ENCODE assay signal across 40 mouse cellular contexts in genomic region chr11:101926951-101927589, GRCm38 (mm10). TPM values are rescaled to one million over a fixed set of nuclear protein-coding genes. Genes with fewer than 3 reads are reported as not detected.
A peak's percentile ranks its signal among the peaks of the same experiment; 100 is the strongest.
DNase-seq lines count a peak whose midpoint lies in the region; ATAC-seq and TF ChIP-seq lines count a peak whose summit lies in the region.
"Had no signal": no experiment of that assay in that cellular context is flagged by ENCODE, and none has a peak within 500 bp of the region (broad histone marks: within the 10 kb centered on the region; RNA-seq: fewer than 3 reads in every experiment).

No protein-coding gene starts in this region.

- 79% methylated on average over 10 of the region's 10 CpGs for WGBS in liver, adult 2 months
- WGBS in liver, embryonic 11.5 days, result 82% methylated on average over 10 of the region's 10 CpGs
- WGBS in thymus, adult 2 months, result 94% methylated on average over 10 of the region's 10 CpGs

- H3K36me3 ChIP-seq in liver, adult 2 months (ENCODE audit: control insufficient read depth, insufficient read depth, low read length), result no peaks in the 10 kb centered on the region
- no peaks in the 10 kb centered on the region for H3K36me3 ChIP-seq in liver, embryonic 11.5 days (ENCODE audit: control insufficient read depth, insufficient read depth, low read length)
- H3K36me3 ChIP-seq in ES-E14 (ENCODE audit: control insufficient read depth, insufficient read depth, low read length, poor library complexity, severe bottlenecking), result no peaks in the 10 kb centered on the region
- no peaks in the 10 kb centered on the region for H3K36me3 ChIP-seq in thymus, adult 2 months (ENCODE audit: control insufficient read depth, insufficient read depth, low read length)
- H3K36me3 ChIP-seq: embryonic facial prominence, embryonic 12.5 days; G1E; heart, embryonic 13.5 days; hindbrain, embryonic 15.5 days had no signal

- no peaks in the 10 kb centered on the region for H3K27me3 ChIP-seq in liver, adult 2 months (ENCODE audit: control insufficient read depth, insufficient read depth, low read length)
- 0 out of 2 replicates have a peak, but pooled peaks cover 2% of the 10 kb centered on the region for H3K27me3 ChIP-seq in liver, embryonic 11.5 days (replicated peaks; ENCODE audit: control insufficient read depth, insufficient read depth, low read length)
- no peaks in the 10 kb centered on the region for H3K27me3 ChIP-seq in thymus, adult 2 months (ENCODE audit: control insufficient read depth, insufficient read depth, low read length)
- H3K27me3 ChIP-seq: heart, embryonic 13.5 days had no signal

- ATAC-seq in liver, embryonic 11.5 days (replicated peaks; ENCODE audit: low FRiP score), result no peak
- ATAC-seq: CD4-positive, CD25-positive, alpha-beta regulatory T cell, adult 4 months; forebrain, postnatal 0 days; inflammation-experienced regulatory T-cells, adult 6 months; Patski had no signal

- H3K4me1 ChIP-seq in liver, adult 2 months (ENCODE audit: control insufficient read depth, insufficient read depth, low read length), result peaks cover 5% of the 10 kb centered on the region
- H3K4me1 ChIP-seq in liver, embryonic 11.5 days (replicated peaks; ENCODE audit: control insufficient read depth, insufficient read depth, low read length), result peaks cover 5% of the 10 kb centered on the region
- peaks cover 1 to 29% of the 10 kb centered on the region in 2 experiments; a peak in 2 of 4 replicates for H3K4me1 ChIP-seq in ES-E14 (ENCODE audit: control insufficient read depth in 2 of 2, insufficient read depth in 2 of 2, low read length in 2 of 2, poor library complexity in 1 of 2)
- H3K4me1 ChIP-seq in thymus, adult 2 months (replicated peaks; ENCODE audit: control insufficient read depth, insufficient read depth, low read length), result no peaks in the 10 kb centered on the region
- H3K4me1 ChIP-seq: hindbrain, embryonic 15.5 days had no signal

- in situ Hi-C loops in ES-E14 (cut with MboI; ENCODE audit: low sequenced_read_pairs in 2 of 2, unreplicated experiment in 2 of 2), result no loop called here

- H3K79me2 ChIP-seq in liver, adult 2 months (ENCODE audit: control insufficient read depth, insufficient read depth, low read length), result no peaks in the 10 kb centered on the region

- H3K4me3 ChIP-seq in liver, adult 2 months (ENCODE audit: insufficient read depth, low read depth, low read length), result no peak overlapping the region
- H3K4me3 ChIP-seq in liver, embryonic 11.5 days (ENCODE audit: low read depth, low read length), result no peak overlapping the region
- H3K4me3 ChIP-seq in ES-E14 (ENCODE audit: insufficient read depth in 1 of 2, low read depth in 1 of 2, low read length in 2 of 2, poor library complexity in 1 of 2, severe bottlenecking in 1 of 2), result no peak overlapping the region
- H3K4me3 ChIP-seq in thymus, adult 2 months (ENCODE audit: control insufficient read depth, insufficient read depth, low read length), result no peak overlapping the region
- H3K4me3 ChIP-seq: embryonic facial prominence, embryonic 12.5 days; heart, adult 2 months; heart, embryonic 13.5 days; hindbrain, embryonic 15.5 days had no signal

- no peak for TF ChIP-seq POLR2A in liver, adult 2 months (IDR thresholded peaks at IDR 0.05; ENCODE audit: extremely low read depth, insufficient read depth, low read length)
- no peak for TF ChIP-seq POLR2A in thymus, adult 2 months (IDR thresholded peaks at IDR 0.05; ENCODE audit: control insufficient read depth, extremely low read depth, insufficient read depth, low read length, poor library complexity)

- H3K9me3 ChIP-seq in liver, embryonic 11.5 days (ENCODE audit: control insufficient read depth, low read length), result no peaks in the 10 kb centered on the region
- H3K9me3 ChIP-seq in ES-E14 (ENCODE audit: control insufficient read depth, insufficient read depth, low read depth, low read length), result no peaks in the 10 kb centered on the region
- H3K9me3 ChIP-seq: embryonic facial prominence, embryonic 12.5 days; G1E; heart, embryonic 13.5 days; hindbrain, embryonic 15.5 days had no signal

- H3K4me2 ChIP-seq in liver, embryonic 11.5 days, result no peak overlapping the region
- H3K4me2 ChIP-seq: embryonic facial prominence, embryonic 12.5 days; heart, embryonic 13.5 days; hindbrain, embryonic 15.5 days had no signal

- H3K9ac ChIP-seq in liver, adult 2 months (ENCODE audit: low read depth, low read length), result no peak overlapping the region; the same call in 1 of the 2 replicates
- no peak overlapping the region for H3K9ac ChIP-seq in liver, embryonic 11.5 days (ENCODE audit: low read depth, low read length)
- no peak overlapping the region for H3K9ac ChIP-seq in ES-E14 (ENCODE audit: insufficient read depth, low read depth, low read length, poor library complexity, severe bottlenecking)
- H3K9ac ChIP-seq: embryonic facial prominence, embryonic 12.5 days; forebrain, postnatal 0 days; heart, embryonic 13.5 days; hindbrain, embryonic 15.5 days; liver, embryonic 14.5 days had no signal

- DNase-seq in cerebellum, postnatal 10 days, result peak; percentile 46 to 49
- DNase-seq in cerebellum, postnatal 25 days, result no peak
- DNase-seq in liver, adult 2 months (ENCODE audit: extremely low read depth, low read depth, low spot score), result peak; percentile 60
- DNase-seq in liver, embryonic 11.5 days (ENCODE audit: low spot score), result no peak
- no peak for DNase-seq in ES-E14 (ENCODE audit: low read depth, low spot score)
- no peak for DNase-seq in thymus, adult 2 months
- no peak for DNase-seq in embryo, embryonic 10.5 days (ENCODE audit: low spot score)
- DNase-seq: cerebellum, adult 18-20 months; forebrain, postnatal 0 days; heart, adult 2 months; heart, postnatal 10 days; kidney, adult 11 months; layer of hippocampus, postnatal 36 days; left cerebral cortex, postnatal 4 days; lung, adult 2 months; lung, postnatal 10 days; midbrain, embryonic 14.5 days; right cerebral cortex, postnatal 25 days; thymus, postnatal 4 days had no signal

- TF ChIP-seq CTCF in liver, adult 2 months (IDR thresholded peaks at IDR 0.05; ENCODE audit: low read depth, low read length), result no peak
- no peak for TF ChIP-seq CTCF in thymus, adult 2 months (IDR thresholded peaks at IDR 0.05; ENCODE audit: borderline replicate concordance, control insufficient read depth, extremely low read depth, insufficient read depth, low read length, poor library complexity)

- peak overlapping the region; percentile 2; the same call in 1 of the 2 replicates for H3K27ac ChIP-seq in liver, adult 2 months (replicated peaks; ENCODE audit: insufficient read depth, low read depth, low read length)
- no peak overlapping the region for H3K27ac ChIP-seq in liver, embryonic 11.5 days (ENCODE audit: low read depth, low read length)
- H3K27ac ChIP-seq in ES-E14 (ENCODE audit: insufficient read depth, low read depth, low read length, poor library complexity, severe bottlenecking), result no peak overlapping the region
- H3K27ac ChIP-seq in thymus, adult 2 months (ENCODE audit: control insufficient read depth, insufficient read depth, low read length), result no peak overlapping the region
- H3K27ac ChIP-seq: embryonic facial prominence, embryonic 12.5 days; heart, adult 2 months; heart, embryonic 13.5 days; hindbrain, embryonic 15.5 days; kidney, postnatal 0 days; liver, embryonic 14.5 days; macrophage had no signal

TF ChIP-seq in ES-E14, 5 proteins besides CTCF, POLR2A, EP300 and RAD21:
- TF ChIP-seq MAFK (IDR thresholded peaks at IDR 0.05; ENCODE audit: insufficient read depth, low read depth, low read length) (no peak), ZNF384 (IDR thresholded peaks at IDR 0.05; ENCODE audit: low read depth, low read length) (peak; percentile 68; the same call in 1 of the 2 replicates)

RNA-seq across cellular contexts. Expression of gene Meox1, which starts 32.9 kb away (rescaled TPM):
- 0.07 TPM in 1 of 2 replicates, not detected in the other for total RNA-seq in liver, adult 2 months (2014; rRNA removed)
- 0.05 TPM in 1 of 2 replicates, not detected in the other for polyA plus RNA-seq in liver, adult 2 months (2012; rRNA removed)
- polyA plus RNA-seq in liver, embryonic 11.5 days (2014; fragmentation: Nextera tagmentation; extraction: Ambion mirVana), result 2.8 and 3.6 TPM in 2 replicates
- 0.32 and 0.36 TPM in 2 replicates for total RNA-seq in ES-E14 (2012; rRNA removed)
- polyA plus RNA-seq in thymus, adult 2 months (2012; rRNA removed), result 1.9 and 2.1 TPM in 2 replicates
- total RNA-seq: G1E; hematopoietic stem cell, adult 5-6 weeks; megakaryocyte-erythroid progenitor cell, adult 5-6 weeks; neutrophil, adult 5-6 weeks had no signal
- polyA plus RNA-seq: CD4-positive, CD25-positive, alpha-beta regulatory T cell, adult 4 months; G1E; inflammation-experienced regulatory T-cells, adult 6 months; macrophage had no signal

RNA-seq across cellular contexts. Expression of gene Sost, which starts 39.7 kb away (rescaled TPM):
- total RNA-seq in liver, adult 2 months (2014; rRNA removed), result not detected in 2 replicates
- polyA plus RNA-seq in liver, adult 2 months (2012; rRNA removed), result 0.04 and 0.10 TPM in 2 replicates
- polyA plus RNA-seq in liver, embryonic 11.5 days (2014; fragmentation: Nextera tagmentation; extraction: Ambion mirVana), result not detected in 2 replicates
- not detected in 2 replicates for total RNA-seq in ES-E14 (2012; rRNA removed)
- polyA plus RNA-seq in thymus, adult 2 months (2012; rRNA removed), result 3.1 and 5.0 TPM in 2 replicates
- total RNA-seq: forebrain, postnatal 0 days; G1E; gastrocnemius, adult 8-10 months; hematopoietic stem cell, adult 5-6 weeks; layer of hippocampus, postnatal 36 days; left cerebral cortex, postnatal 4 days; megakaryocyte-erythroid progenitor cell, adult 5-6 weeks; neutrophil, adult 5-6 weeks had no signal
- polyA plus RNA-seq: CD4-positive, CD25-positive, alpha-beta regulatory T cell, adult 4 months; forebrain, embryonic 11.5 days; forebrain, postnatal 0 days; G1E; inflammation-experienced regulatory T-cells, adult 6 months; large intestine, adult 2 months; macrophage; midbrain, embryonic 14.5 days; neural tube, embryonic 11.5 days; Patski; stomach, embryonic 16.5 days had no signal

RNA-seq across cellular contexts. Expression of gene Cfap97d1, which starts 57.0 kb away (rescaled TPM):
- not detected in 2 replicates for total RNA-seq in liver, adult 2 months (2014; rRNA removed)
- not detected in 2 replicates for polyA plus RNA-seq in liver, adult 2 months (2012; rRNA removed)
- polyA plus RNA-seq in liver, embryonic 11.5 days (2014; fragmentation: Nextera tagmentation; extraction: Ambion mirVana), result not detected in 2 replicates
- total RNA-seq in ES-E14 (2012; rRNA removed), result not detected in 2 replicates
- polyA plus RNA-seq in thymus, adult 2 months (2012; rRNA removed), result not detected in 2 replicates
- total RNA-seq: forebrain, postnatal 0 days; G1E; gastrocnemius, adult 8-10 months; gastrocnemius, postnatal 4 days; heart, adult 2 months; heart, postnatal 10 days; hematopoietic stem cell, adult 5-6 weeks; layer of hippocampus, postnatal 36 days; left cerebral cortex, postnatal 4 days; megakaryocyte-erythroid progenitor cell, adult 5-6 weeks; neutrophil, adult 5-6 weeks had no signal
- polyA plus RNA-seq: CD4-positive, CD25-positive, alpha-beta regulatory T cell, adult 4 months; embryonic facial prominence, embryonic 12.5 days; forebrain, embryonic 11.5 days; forebrain, postnatal 0 days; G1E; heart, adult 2 months; heart, embryonic 13.5 days; hindbrain, embryonic 15.5 days; inflammation-experienced regulatory T-cells, adult 6 months; kidney, postnatal 0 days; large intestine, adult 2 months; limb, embryonic 14.5 days; liver, embryonic 14.5 days; lung, adult 2 months; macrophage; midbrain, embryonic 14.5 days; neural tube, embryonic 11.5 days; Patski; stomach, embryonic 16.5 days; thymus, postnatal 0 days had no signal

RNA-seq across cellular contexts. Expression of gene Dusp3, which starts 59.7 kb away (rescaled TPM):
- 15.8 and 21.7 TPM in 2 replicates for total RNA-seq in liver, adult 2 months (2014; rRNA removed)
- 38.7 and 40.0 TPM in 2 replicates for polyA plus RNA-seq in liver, adult 2 months (2012; rRNA removed)
- polyA plus RNA-seq in liver, embryonic 11.5 days (2014; fragmentation: Nextera tagmentation; extraction: Ambion mirVana), result 20.5 and 21.2 TPM in 2 replicates
- 12.8 and 14.8 TPM in 2 replicates for total RNA-seq in ES-E14 (2012; rRNA removed)
- 12.3 and 19.7 TPM in 2 replicates for polyA plus RNA-seq in thymus, adult 2 months (2012; rRNA removed)

Comparison
In these comparisons a context has a peak if more than half of its experiments do, and no peak if none do; other contexts are left out.
1. DNase-seq: peak in cerebellum, postnatal 10 days (2 of 2) and liver, adult 2 months (single experiment); none in cerebellum, postnatal 25 days (0 of 2), liver, embryonic 11.5 days (single experiment), ES-E14 (single experiment), thymus, adult 2 months (single experiment) and embryo, embryonic 10.5 days (single experiment).